Mouse (Mus musculus) common myeloid progenitor, adult 5-6 weeks (primary cell): ENCODE data around the gene Dnah6. TPM values are rescaled to one million over a fixed set of nuclear protein-coding genes. Genes with fewer than 3 reads are reported as not detected.
A peak's percentile ranks its signal among the peaks of the same experiment; 100 is the strongest.

Experiments
- ATAC-seq: replicated peaks from 2 replicates; pipeline ENCODE4 v1.8.0; 2016; ENCODE audit warnings: low read depth, mild to moderate bottlenecking, moderate TSS enrichment, inconsistent platforms; ENCODE audit not compliant: poor library complexity, severe bottlenecking
- total RNA-seq: library from RNA; stranded (forward); fragments of 200-1000, 187-1606 nt; gene quantifications from 2 replicates; pipeline ENCODE4 v1.2.3, GENCODE M21; 2017

Gene Dnah6
- total RNA-seq, 1 experiment from 2014 or later: under 0.01 TPM

- ATAC-seq: peak; percentile 60
Observed at GRCm38 (mm10) chr6:73162958-73163357, 58.5 kb downstream of the Dnah6 start.

GRCm38 (mm10) chr6:73161338-73161737, 60.1 kb downstream of the Dnah6 start:
- no peak for ATAC-seq

GRCm38 (mm10) chr6:73155455-73155854, 66.0 kb downstream of the Dnah6 start:
- no peak for ATAC-seq

- ATAC-seq: peak; percentile 99
Observed at GRCm38 (mm10) chr6:73153675-73154074, 67.8 kb downstream of the Dnah6 start.

GRCm38 (mm10) chr6:73143403-73143802, 78.0 kb downstream of the Dnah6 start:
- ATAC-seq: no peak

GRCm38 (mm10) chr6:73142776-73143175, 78.7 kb downstream of the Dnah6 start:
- ATAC-seq: no peak

- ATAC-seq: no peak
Observed at GRCm38 (mm10) chr6:73140836-73141235, 80.6 kb downstream of the Dnah6 start.

GRCm38 (mm10) chr6:73132784-73133183, 88.7 kb downstream of the Dnah6 start:
- ATAC-seq: no peak

GRCm38 (mm10) chr6:73127594-73127993, 93.9 kb downstream of the Dnah6 start:
- ATAC-seq: no peak

- ATAC-seq: no peak
Observed at GRCm38 (mm10) chr6:73120348-73120747, 101.1 kb downstream of the Dnah6 start.

GRCm38 (mm10) chr6:73113898-73114297, 107.6 kb downstream of the Dnah6 start:
- ATAC-seq: peak; percentile 93

- ATAC-seq: no peak
Observed at GRCm38 (mm10) chr6:73113365-73113764, 108.1 kb downstream of the Dnah6 start.

GRCm38 (mm10) chr6:73093133-73093532, 128.3 kb downstream of the Dnah6 start:
- ATAC-seq: no peak

- no peak for ATAC-seq
Observed at GRCm38 (mm10) chr6:73090836-73091235, 130.6 kb downstream of the Dnah6 start.

- ATAC-seq: no peak
Observed at GRCm38 (mm10) chr6:73082571-73082970, 138.9 kb downstream of the Dnah6 start.

GRCm38 (mm10) chr6:73072093-73072786, 149.2 kb downstream of the Dnah6 start:
- ATAC-seq: no peak

GRCm38 (mm10) chr6:73071214-73071613, 150.2 kb downstream of the Dnah6 start:
- no peak for ATAC-seq

- ATAC-seq: no peak
Observed at GRCm38 (mm10) chr6:73070663-73071062, 150.8 kb downstream of the Dnah6 start.

- ATAC-seq: no peak
Observed at GRCm38 (mm10) chr6:73064551-73064950, 156.9 kb downstream of the Dnah6 start.

GRCm38 (mm10) chr6:73059596-73060121, 161.8 kb downstream of the Dnah6 start:
- ATAC-seq: peak; percentile 32; the same call in 1 of the 2 replicates

GRCm38 (mm10) chr6:73059162-73059561, 162.3 kb downstream of the Dnah6 start:
- ATAC-seq: no peak

GRCm38 (mm10) chr6:73055347-73055746, 166.1 kb downstream of the Dnah6 start:
- no peak for ATAC-seq
